Mouse (Mus musculus) CD4-positive, CD25-positive, alpha-beta regulatory T cell, adult 2 months (primary cell): ENCODE results near the gene Ralgapa2.
A peak's percentile ranks its signal among the peaks of the same experiment; 100 is the strongest.

Experiments
- DNase-seq: peaks from one replicate; pipeline ENCODE4 v3.0.0-alpha.2; 2012; ENCODE audit warnings: low read depth, low spot score

The Ralgapa2 gene

DNA sequence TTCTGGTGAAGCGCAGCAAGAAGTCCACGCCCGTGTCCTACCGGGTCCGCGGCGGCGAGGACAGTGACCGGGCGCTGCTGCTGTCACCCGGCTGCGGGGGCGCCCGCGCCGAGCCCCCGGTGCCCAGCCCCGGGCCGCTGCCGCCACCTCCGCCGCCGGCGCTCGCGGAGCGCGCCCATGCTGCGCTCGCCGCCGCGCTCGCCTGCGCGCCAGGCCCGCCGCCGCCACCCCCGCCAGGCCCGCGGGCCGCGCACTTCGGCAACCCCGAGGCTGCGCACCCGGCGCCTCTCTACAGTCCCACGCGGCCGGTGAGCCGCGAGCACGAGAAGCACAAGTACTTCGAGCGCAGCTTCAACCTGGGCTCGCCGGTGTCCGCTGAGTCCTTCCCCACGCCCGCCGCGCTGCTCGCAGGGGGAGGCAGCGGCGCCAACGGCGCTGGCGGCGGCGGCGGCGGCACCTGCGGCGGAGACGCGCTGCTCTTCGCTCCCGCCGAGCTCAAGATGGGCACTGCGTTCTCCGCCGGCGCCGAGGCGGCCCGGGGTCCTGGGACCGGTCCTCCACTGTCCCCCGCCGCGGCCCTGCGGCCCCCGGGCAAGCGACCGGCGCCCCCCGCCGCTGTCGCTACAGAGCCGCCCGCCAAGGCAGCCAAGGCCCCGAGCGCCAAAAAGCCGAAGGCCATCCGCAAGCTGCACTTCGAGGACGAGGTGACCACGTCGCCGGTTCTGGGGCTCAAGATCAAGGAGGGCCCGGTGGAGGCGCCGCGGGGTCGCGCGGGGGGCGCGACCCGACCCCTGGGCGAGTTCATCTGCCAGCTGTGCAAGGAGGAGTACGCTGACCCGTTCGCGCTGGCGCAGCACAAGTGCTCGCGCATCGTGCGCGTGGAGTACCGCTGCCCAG, 289.6 kb downstream of the Ralgapa2 start:
- peak; percentile 21 for DNase-seq

- DNase-seq, result no peak
Observed at GRCm38 (mm10) chr2:146221929-146222278, 290.2 kb downstream of the Ralgapa2 start.

- DNase-seq, result peak; percentile 41
Observed at GRCm38 (mm10) chr2:146221076-146221928, 290.8 kb downstream of the Ralgapa2 start, which contains the start of gene Insm1. TSS of gene Insm1 (plus strand) at chr2:146221921.

DNA sequence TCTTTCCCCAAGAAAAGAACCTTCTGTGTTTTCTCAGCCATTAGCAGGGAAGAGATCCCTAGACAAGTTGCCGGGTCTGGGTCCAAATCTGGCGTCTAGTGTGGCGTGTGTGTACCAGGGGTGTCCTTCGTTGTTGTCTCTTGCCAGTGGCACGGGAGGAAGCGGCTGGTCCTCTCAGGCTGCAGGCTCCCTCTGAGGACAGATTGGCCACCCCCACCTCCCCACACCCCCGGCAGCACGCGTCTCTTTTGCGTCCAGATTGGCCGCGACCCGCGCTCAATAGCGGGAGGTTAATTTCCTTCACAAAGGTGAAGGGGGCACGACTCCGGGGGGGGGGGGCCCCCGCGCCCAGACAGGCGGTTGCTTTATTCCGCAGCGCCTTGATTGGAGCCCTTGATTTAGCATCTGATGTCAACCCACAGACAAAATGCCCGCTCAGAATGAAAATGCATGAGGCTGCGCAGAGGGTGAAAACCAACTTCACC, 291.5 kb downstream of the Ralgapa2 start:
- peak; percentile 11 for DNase-seq

GRCm38 (mm10) chr2:146219791-146220190, 292.4 kb downstream of the Ralgapa2 start:
- no peak for DNase-seq

DNA sequence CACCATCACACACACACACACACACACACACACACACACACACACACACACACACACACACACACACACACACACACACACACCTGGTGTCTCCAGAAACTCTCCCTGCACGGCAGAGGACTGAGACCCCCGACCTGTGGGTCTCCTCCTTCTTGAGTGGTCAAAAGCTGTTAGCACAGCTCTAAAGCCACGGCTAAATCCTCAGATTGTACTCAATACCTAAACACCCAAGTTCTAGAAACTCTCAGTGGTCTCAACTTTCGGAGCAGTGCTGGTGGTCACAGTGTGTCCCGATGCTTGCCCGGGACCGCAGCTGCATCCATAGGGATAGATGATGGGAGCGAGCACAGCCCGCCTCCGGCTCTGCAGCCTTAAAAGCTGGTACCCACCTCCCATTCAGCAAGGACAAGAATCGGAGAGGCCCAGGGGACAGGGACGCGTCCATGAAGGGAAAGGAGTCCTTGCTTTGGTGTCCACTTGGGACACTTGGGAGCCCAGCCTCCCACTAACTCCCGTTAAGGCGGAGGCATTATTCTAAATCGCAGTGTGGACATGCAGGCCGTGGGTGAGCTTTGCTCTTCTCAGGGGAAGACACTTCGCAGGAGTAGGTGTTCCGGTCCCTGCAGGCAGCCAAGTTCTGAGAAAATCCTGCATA, 293.1 kb downstream of the Ralgapa2 start:
- DNase-seq, result peak; percentile 9

DNA sequence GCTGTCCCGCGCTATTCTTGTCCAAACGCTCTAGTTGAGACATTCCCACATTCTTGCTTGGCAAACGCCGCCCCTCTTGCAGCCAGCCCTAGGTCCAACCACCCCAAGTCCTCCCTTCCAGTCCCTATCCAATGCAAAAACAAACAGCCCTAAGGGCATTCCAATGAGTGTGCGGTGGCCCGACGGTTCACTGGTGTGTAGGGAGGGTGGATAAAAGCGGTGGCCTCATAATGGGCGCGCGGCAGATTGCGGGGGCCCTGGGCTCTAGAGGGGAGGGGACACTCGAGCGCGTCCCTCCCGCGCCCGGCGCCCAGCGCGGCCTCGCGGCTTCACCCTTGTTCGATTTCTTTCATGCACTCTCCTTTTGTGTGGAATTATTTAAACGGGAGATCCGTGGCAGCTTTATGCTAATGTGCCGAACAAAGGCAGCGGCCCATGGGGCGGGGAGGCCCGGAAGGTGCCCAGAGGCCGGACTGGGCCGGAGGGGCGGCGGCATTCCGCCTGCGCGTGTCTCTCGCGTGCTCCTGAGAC, 293.9 kb downstream of the Ralgapa2 start:
- DNase-seq, result no peak

- no peak for DNase-seq
Observed at GRCm38 (mm10) chr2:146217227-146217980, 294.7 kb downstream of the Ralgapa2 start.

DNA sequence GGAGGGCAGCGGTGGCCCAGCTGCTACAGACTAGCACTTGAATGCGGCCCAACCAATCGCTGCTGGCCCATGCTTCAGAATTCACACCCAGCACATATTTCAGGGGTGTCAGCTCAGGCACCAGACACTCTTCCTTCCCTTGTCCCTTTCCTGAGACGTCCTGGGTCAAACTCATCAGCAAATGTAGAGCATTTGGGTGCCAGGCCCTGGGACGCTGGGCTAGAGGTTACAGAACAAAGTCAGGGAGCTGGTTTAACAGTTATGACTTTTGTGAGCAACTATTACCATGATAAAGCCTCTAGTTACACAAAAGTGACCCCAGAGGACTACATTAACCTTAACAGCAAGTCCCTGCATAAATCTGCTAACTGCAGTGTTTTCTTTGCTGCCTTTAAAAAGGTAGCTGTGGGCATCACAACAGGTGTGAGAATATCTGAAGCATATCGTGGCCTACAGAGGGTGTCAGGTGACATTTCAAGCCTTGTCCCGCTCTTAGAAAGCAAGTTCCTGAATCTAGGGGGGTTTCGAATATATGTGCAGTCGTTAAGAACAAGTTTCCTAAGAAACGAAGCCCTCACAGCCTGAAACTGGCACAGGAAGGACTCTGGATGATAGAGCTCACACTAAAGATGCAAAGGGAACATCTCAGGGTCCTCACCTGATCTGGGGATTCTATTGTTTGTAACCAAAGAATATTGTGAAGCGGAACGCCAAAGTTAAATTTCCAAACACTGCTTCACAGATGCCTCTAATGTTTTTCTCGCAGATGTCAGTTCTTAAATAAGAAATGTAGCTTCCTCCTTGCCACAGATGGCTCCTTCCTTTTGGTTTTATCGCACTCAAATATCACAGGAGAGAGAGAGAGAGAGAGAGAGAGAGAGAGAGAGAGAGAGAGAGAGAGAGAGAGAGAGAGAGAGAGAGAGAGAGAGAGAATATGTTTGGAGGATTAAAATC, 295.8 kb downstream of the Ralgapa2 start:
- DNase-seq, result no peak

DNA sequence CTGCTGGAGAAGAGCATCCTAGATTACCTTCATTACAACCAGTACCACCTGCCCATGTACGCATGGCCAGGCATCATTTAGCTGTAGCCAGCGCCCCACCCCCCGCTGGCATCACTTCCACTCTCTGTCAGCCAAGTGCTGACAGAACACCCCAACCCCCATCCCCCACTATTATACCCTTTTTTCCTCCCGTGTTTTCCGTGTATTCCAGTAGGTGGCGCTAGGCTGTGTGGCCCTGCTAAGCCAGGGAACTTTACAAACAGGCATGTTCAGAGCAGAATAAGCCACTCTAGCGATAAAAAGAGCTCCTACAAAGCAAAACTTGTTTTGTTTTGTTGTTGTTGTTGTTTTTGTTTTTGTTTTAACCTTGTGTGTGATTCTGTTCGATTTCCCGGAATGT, 297.4 kb downstream of the Ralgapa2 start:
- peak; percentile 70 for DNase-seq

DNA sequence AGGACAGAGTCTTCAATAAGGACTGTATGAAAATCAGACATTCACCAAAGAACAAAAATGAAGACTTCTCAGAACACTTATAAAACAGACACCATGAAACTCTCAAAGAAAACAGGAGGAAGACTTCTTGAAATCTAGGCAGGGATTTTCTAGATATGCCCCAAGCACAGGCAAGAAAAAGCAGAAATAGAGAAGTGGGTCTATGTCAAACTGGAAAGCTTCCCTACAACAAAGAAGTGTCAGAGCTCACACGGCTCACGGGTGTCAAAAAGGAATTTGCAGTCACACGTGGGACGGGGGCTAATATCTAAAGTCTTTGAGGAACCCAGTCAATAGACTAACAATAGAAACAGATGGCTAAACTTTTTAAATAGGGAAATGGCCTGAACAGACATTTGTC, 301.2 kb downstream of the Ralgapa2 start:
- DNase-seq, result no peak

GRCm38 (mm10) chr2:146197947-146198346, 314.2 kb downstream of the Ralgapa2 start:
- DNase-seq, result peak; percentile 65

DNA sequence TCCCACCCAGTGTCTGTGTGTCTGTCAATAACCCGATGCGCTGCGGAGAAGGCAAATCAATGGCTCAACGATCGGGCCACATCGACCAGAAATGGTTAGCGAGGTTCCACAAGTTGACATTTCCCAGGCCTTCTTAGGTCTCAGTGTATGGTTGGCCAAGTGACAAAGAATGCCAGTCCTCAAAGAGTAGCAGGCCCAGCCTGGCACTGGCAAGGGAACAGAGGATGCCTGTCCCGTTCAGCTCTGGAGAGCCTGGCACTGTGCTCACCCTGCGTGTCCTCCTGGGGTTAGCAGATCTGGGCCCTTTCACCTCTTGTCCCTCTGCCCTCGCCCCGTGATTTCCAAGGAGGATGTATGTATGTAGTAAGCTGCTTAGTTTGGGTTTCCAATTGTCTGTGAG, 316.0 kb downstream of the Ralgapa2 start:
- DNase-seq, result no peak
